In the genomic region with DNA sequence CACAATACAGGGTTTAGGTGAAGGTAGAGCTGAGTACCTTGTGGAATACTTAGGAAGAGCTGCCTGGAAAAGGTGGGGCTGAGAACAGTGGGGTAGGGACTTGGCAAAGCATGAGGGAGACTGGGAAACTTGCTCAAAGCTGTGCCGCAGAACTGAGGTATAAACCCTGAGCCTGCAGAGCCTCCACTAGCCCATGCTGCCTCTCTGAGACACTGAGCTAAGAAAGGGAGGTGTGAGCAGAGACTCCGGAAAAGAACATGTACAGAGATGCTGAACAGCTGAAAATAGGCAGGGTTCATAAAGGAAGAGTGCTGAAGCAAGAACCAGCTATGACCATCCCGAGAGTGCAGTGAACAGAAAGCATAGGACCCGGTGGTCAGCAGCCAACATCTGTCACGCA, we compare ENCODE assay signal across 17 mouse cellular contexts.
DNase-seq lines count a peak whose midpoint lies in the region; ATAC-seq and TF ChIP-seq lines count a peak whose summit lies in the region.
"Had no signal": no experiment of that assay in that cellular context is flagged by ENCODE, and none has a peak within 500 bp of the region (broad histone marks: within the 10 kb centered on the region; RNA-seq: fewer than 3 reads in every experiment).

No protein-coding gene starts in this region.

- 69% methylated on average over 5 of the region's 5 CpGs for WGBS in heart, embryonic 11.5 days (ENCODE audit: insufficient replicate concordance)
- 75% methylated on average over 5 of the region's 5 CpGs for WGBS in forebrain, embryonic 16.5 days
- WGBS in neural tube, embryonic 14.5 days = 60% methylated on average over 5 of the region's 5 CpGs

- no peak for ATAC-seq in heart, embryonic 11.5 days (replicated peaks; ENCODE audit: insufficient number of reproducible peaks, low FRiP score, low TSS enrichment)
- no peak for ATAC-seq in forebrain, embryonic 16.5 days
- no peak for ATAC-seq in neural tube, embryonic 14.5 days (ENCODE audit: low read depth)
- ATAC-seq: intestine, postnatal 0 days had no signal

- no peak overlapping the region for H3K4me2 ChIP-seq in heart, embryonic 11.5 days
- H3K4me2 ChIP-seq in forebrain, embryonic 16.5 days (ENCODE audit: low read length) = no peak overlapping the region
- no peak overlapping the region for H3K4me2 ChIP-seq in neural tube, embryonic 14.5 days (ENCODE audit: low read depth, low read length)
- H3K4me2 ChIP-seq: liver, embryonic 15.5 days had no signal

- no peaks in the 10 kb centered on the region for H3K27me3 ChIP-seq in heart, embryonic 11.5 days (ENCODE audit: control insufficient read depth, insufficient read depth, low read length)
- no peaks in the 10 kb centered on the region for H3K27me3 ChIP-seq in forebrain, embryonic 16.5 days (replicated peaks; ENCODE audit: control insufficient read depth, insufficient read depth, low read length)
- H3K27me3 ChIP-seq in neural tube, embryonic 14.5 days (ENCODE audit: control insufficient read depth, insufficient read depth, low read length) = no peaks in the 10 kb centered on the region
- H3K27me3 ChIP-seq: limb, embryonic 12.5 days; midbrain, embryonic 12.5 days had no signal

- H3K27ac ChIP-seq in heart, embryonic 11.5 days (ENCODE audit: low read depth, low read length) = peak overlapping the region; percentile 57; the same call in 1 of the 2 replicates
- peak overlapping the region; percentile 92 for H3K27ac ChIP-seq in layer of hippocampus, adult 2 months
- H3K27ac ChIP-seq in forebrain, embryonic 16.5 days (ENCODE audit: low read length) = 0 out of 2 replicates have a peak overlapping the region, but pooled peaks have one; percentile 64
- peak overlapping the region; percentile 1; the same call in 1 of the 2 replicates for H3K27ac ChIP-seq in neural tube, embryonic 14.5 days (ENCODE audit: low read depth, low read length)
- H3K27ac ChIP-seq: limb, embryonic 12.5 days; liver, embryonic 15.5 days had no signal

- H3K4me1 ChIP-seq in heart, embryonic 11.5 days (ENCODE audit: control insufficient read depth, insufficient read depth, low read length) = peaks cover 60% of the 10 kb centered on the region
- H3K4me1 ChIP-seq in forebrain, embryonic 16.5 days (replicated peaks; ENCODE audit: control insufficient read depth, insufficient read depth, low read length) = peaks cover 70% of the 10 kb centered on the region
- peaks cover 65% of the 10 kb centered on the region for H3K4me1 ChIP-seq in neural tube, embryonic 14.5 days (ENCODE audit: control insufficient read depth, insufficient read depth, low read length)
- H3K4me1 ChIP-seq: liver, embryonic 15.5 days had no signal

- no peak for TF ChIP-seq CTCF in layer of hippocampus, adult 2 months (conservative IDR thresholded peaks at IDR 0.05)

- no peak overlapping the region for H3K4me3 ChIP-seq in heart, embryonic 11.5 days (ENCODE audit: low read depth, low read length)
- peak overlapping the region; percentile 22; the same call in 1 of the 2 replicates for H3K4me3 ChIP-seq in layer of hippocampus, adult 2 months
- H3K4me3 ChIP-seq in forebrain, embryonic 16.5 days (replicated peaks; ENCODE audit: low read length) = no peak overlapping the region
- H3K4me3 ChIP-seq in neural tube, embryonic 14.5 days (ENCODE audit: low read depth, low read length) = no peak overlapping the region
- H3K4me3 ChIP-seq: limb, embryonic 12.5 days; liver, embryonic 15.5 days; midbrain, embryonic 12.5 days had no signal

- H3K36me3 ChIP-seq in heart, embryonic 11.5 days (ENCODE audit: control insufficient read depth, insufficient read depth, low read length) = no peaks in the 10 kb centered on the region
- H3K36me3 ChIP-seq in forebrain, embryonic 16.5 days (ENCODE audit: control insufficient read depth, insufficient read depth) = no peaks in the 10 kb centered on the region
- H3K36me3 ChIP-seq in neural tube, embryonic 14.5 days (ENCODE audit: control insufficient read depth, insufficient read depth, low read length) = no peaks in the 10 kb centered on the region
- H3K36me3 ChIP-seq: limb, embryonic 12.5 days; liver, embryonic 15.5 days; midbrain, embryonic 12.5 days had no signal

- no peaks in the 10 kb centered on the region for H3K9me3 ChIP-seq in heart, embryonic 11.5 days (replicated peaks; ENCODE audit: control insufficient read depth, low read length)
- H3K9me3 ChIP-seq in forebrain, embryonic 16.5 days (ENCODE audit: control insufficient read depth, low read length) = no peaks in the 10 kb centered on the region
- H3K9me3 ChIP-seq in neural tube, embryonic 14.5 days (ENCODE audit: control insufficient read depth, low read length) = no peaks in the 10 kb centered on the region
- H3K9me3 ChIP-seq: limb, embryonic 12.5 days; liver, embryonic 15.5 days; midbrain, embryonic 12.5 days had no signal

- no peak overlapping the region for H3K9ac ChIP-seq in heart, embryonic 11.5 days (ENCODE audit: low read depth, low read length)
- H3K9ac ChIP-seq in forebrain, embryonic 16.5 days (replicated peaks; ENCODE audit: low read depth, low read length) = no peak overlapping the region
- no peak overlapping the region for H3K9ac ChIP-seq in neural tube, embryonic 14.5 days (replicated peaks; ENCODE audit: low read depth, low read length)
- H3K9ac ChIP-seq: limb, embryonic 12.5 days; liver, embryonic 15.5 days; midbrain, embryonic 12.5 days had no signal

- no peak for DNase-seq in heart, adult 11 months
- no peak for DNase-seq in layer of hippocampus, adult 2 months (ENCODE audit: low spot score in 2 of 2)
- no peak for DNase-seq in layer of hippocampus, postnatal 36 days
- DNase-seq in layer of hippocampus, postnatal 25 days (ENCODE audit: extremely low spot score in 1 of 2, low spot score in 1 of 2) = no peak
- no peak for DNase-seq in layer of hippocampus, adult 11-12 months (ENCODE audit: low spot score)
- DNase-seq: B cell, adult 2 months; cerebellum, adult 2 months; embryo, embryonic 11 days; kidney, postnatal 25 days; thymus, postnatal 36 days had no signal

Comparison
In these comparisons a context has a peak if more than half of its experiments do, and no peak if none do; other contexts are left out.
1. H3K27ac ChIP-seq: peak in every context shown above with its lines; median percentile 92 in layer of hippocampus, adult 2 months; 64 in forebrain, embryonic 16.5 days; 57 in heart, embryonic 11.5 days; 1 in neural tube, embryonic 14.5 days.